Mouse (Mus musculus): ENCODE measurements around the gene 1700037H04Rik. TPM values are rescaled to one million over a fixed set of nuclear protein-coding genes. Genes with fewer than 3 reads are reported as not detected.

1700037H04Rik gene
- polyA plus RNA-seq, 1 experiment from 2014 or later: 61.6 TPM

- 68% methylated on average over 5 of the region's 5 CpGs for WGBS (ENCODE audit: insufficient replicate concordance)
- DNase-seq (no peak), ATAC-seq (no peak)
- H3K9ac ChIP-seq (replicated peaks): no peak overlapping the region
- peaks cover 27% of the 10 kb centered on the region for H3K4me1 ChIP-seq (ENCODE audit: insufficient read depth)
- TF ChIP-seq EP300 (IDR thresholded peaks at IDR 0.05; ENCODE audit: low read depth) (no peak), CTCF (IDR thresholded peaks at IDR 0.05; ENCODE audit: low read depth) (no peak)
- H3K9me3 ChIP-seq (ENCODE audit: low read length): no peaks in the 10 kb centered on the region
- H3K27ac ChIP-seq (ENCODE audit: low read depth): peak overlapping the region; percentile 12; the same call in 1 of the 2 replicates
- H3K4me2 ChIP-seq (ENCODE audit: low read depth, low read length): no peak overlapping the region
- no peak overlapping the region for H3K4me3 ChIP-seq (ENCODE audit: low read depth, low read length)
- H3K27me3 ChIP-seq (ENCODE audit: insufficient read depth, low read length): no peaks in the 10 kb centered on the region
- H3K36me3 ChIP-seq (replicated peaks; ENCODE audit: insufficient read depth, low read length): peaks cover 16% of the 10 kb centered on the region
Measured at GRCm38 (mm10) chr2:131140533-131140905, 19.4 kb downstream of the 1700037H04Rik start.

GRCm38 (mm10) chr2:131139886-131140532, 19.9 kb downstream of the 1700037H04Rik start:
- DNase-seq: peak; percentile 19
- ATAC-seq: no peak
- Histone ChIP-seq H3K36me3 (replicated peaks; ENCODE audit: insufficient read depth, low read length) (peaks cover 11% of the 10 kb centered on the region), H3K27me3 (ENCODE audit: insufficient read depth, low read length) (no peaks in the 10 kb centered on the region), H3K9ac (replicated peaks) (no peak overlapping the region), H3K27ac (ENCODE audit: low read depth) (peak overlapping the region; percentile 57), H3K4me1 (ENCODE audit: insufficient read depth) (peaks cover 33% of the 10 kb centered on the region), H3K4me3 (ENCODE audit: low read depth, low read length) (no peak overlapping the region), H3K4me2 (ENCODE audit: low read depth, low read length) (no peak overlapping the region), H3K9me3 (ENCODE audit: low read length) (no peaks in the 10 kb centered on the region)
- WGBS (ENCODE audit: insufficient replicate concordance): 63% methylated on average over 5 of the region's 5 CpGs
- no peak for TF ChIP-seq EP300 (IDR thresholded peaks at IDR 0.05; ENCODE audit: low read depth)

- TF ChIP-seq CTCF (IDR thresholded peaks at IDR 0.05; ENCODE audit: low read depth): no peak
- TF ChIP-seq EP300 (IDR thresholded peaks at IDR 0.05; ENCODE audit: low read depth): no peak
- Histone ChIP-seq H3K4me1 (ENCODE audit: insufficient read depth) (peaks cover 38% of the 10 kb centered on the region), H3K27ac (ENCODE audit: low read depth) (0 out of 2 replicates have a peak overlapping the region, but pooled peaks have one; percentile 57), H3K9me3 (ENCODE audit: low read length) (no peaks in the 10 kb centered on the region), H3K9ac (replicated peaks) (no peak overlapping the region), H3K4me3 (ENCODE audit: low read depth, low read length) (no peak overlapping the region), H3K27me3 (ENCODE audit: insufficient read depth, low read length) (no peaks in the 10 kb centered on the region), H3K36me3 (replicated peaks; ENCODE audit: insufficient read depth, low read length) (peaks cover 5% of the 10 kb centered on the region; the same call in 1 of the 2 replicates), H3K4me2 (ENCODE audit: low read depth, low read length) (no peak overlapping the region)
- WGBS (ENCODE audit: insufficient replicate concordance): 86% methylated on average over 5 of the region's 5 CpGs
- ATAC-seq (no peak), DNase-seq (no peak)
Measured at GRCm38 (mm10) chr2:131139287-131139686, 20.6 kb downstream of the 1700037H04Rik start.

- ATAC-seq (no peak), DNase-seq (no peak)
- WGBS (ENCODE audit: insufficient replicate concordance): 94% methylated on average over 7 of the region's 7 CpGs
- TF ChIP-seq CTCF (IDR thresholded peaks at IDR 0.05; ENCODE audit: low read depth) (no peak), EP300 (IDR thresholded peaks at IDR 0.05; ENCODE audit: low read depth) (no peak)
- H3K9ac ChIP-seq (replicated peaks): no peak overlapping the region
- no peak overlapping the region for H3K4me2 ChIP-seq (ENCODE audit: low read depth, low read length)
- no peaks in the 10 kb centered on the region for H3K27me3 ChIP-seq (ENCODE audit: insufficient read depth, low read length)
- H3K9me3 ChIP-seq (ENCODE audit: low read length): no peaks in the 10 kb centered on the region
- H3K4me1 ChIP-seq (ENCODE audit: insufficient read depth): peaks cover 38% of the 10 kb centered on the region
- H3K36me3 ChIP-seq (replicated peaks; ENCODE audit: insufficient read depth, low read length): peaks cover 4% of the 10 kb centered on the region; the same call in 1 of the 2 replicates
- H3K27ac ChIP-seq (ENCODE audit: low read depth): no peak overlapping the region
- no peak overlapping the region for H3K4me3 ChIP-seq (ENCODE audit: low read depth, low read length)
Measured at GRCm38 (mm10) chr2:131138760-131139159, 21.1 kb downstream of the 1700037H04Rik start.

DNA sequence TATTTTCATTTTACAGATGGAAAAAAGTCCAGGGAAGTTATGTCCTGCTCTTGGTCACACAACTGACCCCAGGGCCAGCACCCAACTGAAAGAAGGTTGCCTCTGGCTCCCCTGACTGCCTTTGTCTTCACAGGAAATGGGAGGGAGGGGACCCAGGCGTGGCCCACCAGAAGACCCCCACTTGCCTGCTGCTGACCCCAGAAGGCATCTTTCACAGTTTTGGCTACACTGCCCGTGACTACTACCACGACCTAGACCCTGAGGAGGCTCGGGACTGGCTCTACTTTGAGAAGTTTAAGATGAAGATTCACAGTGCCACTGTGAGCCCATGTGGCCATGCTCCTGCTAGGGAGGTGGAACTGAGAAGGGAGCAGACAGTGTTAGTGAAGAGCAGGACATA, 21.6 kb downstream of the 1700037H04Rik start:
- H3K4me1 ChIP-seq (ENCODE audit: insufficient read depth): peaks cover 38% of the 10 kb centered on the region

DNA sequence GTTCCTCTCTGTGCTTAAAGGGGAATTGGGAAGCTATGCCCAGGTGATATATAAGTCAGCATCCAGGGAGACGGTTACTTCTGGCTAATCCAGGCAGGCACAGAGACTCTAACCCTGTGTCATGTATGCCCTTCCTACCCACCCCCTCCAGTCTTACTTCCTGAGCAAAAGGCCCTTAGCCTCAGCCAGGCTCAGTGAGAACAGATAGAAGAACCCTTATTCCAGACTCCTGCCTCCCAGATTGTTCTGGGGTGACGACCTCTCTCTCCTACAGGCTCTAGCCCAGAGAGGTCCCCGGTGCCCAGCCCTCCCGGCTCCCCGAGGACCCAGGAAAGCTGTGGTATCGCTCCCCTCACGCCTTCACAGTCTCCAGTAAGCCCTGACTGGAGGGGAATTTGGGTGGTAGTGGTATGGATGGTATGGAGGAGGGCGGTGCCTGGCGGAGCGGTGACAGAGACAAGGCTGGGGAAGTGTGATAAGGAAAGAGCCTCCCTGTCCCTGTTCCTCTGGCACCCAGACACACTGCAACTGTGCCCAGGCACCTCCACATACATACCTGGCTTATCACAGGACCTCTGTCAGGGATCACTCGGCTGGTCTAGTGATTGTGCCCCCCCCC, 24.3 kb downstream of the 1700037H04Rik start:
- Histone ChIP-seq H3K27me3 (ENCODE audit: insufficient read depth, low read length) (no peaks in the 10 kb centered on the region), H3K4me3 (ENCODE audit: low read depth, low read length) (no peak overlapping the region), H3K9ac (replicated peaks) (peak overlapping the region; percentile 68), H3K27ac (ENCODE audit: low read depth) (peak overlapping the region; percentile 95), H3K36me3 (replicated peaks; ENCODE audit: insufficient read depth, low read length) (no peaks in the 10 kb centered on the region), H3K4me1 (ENCODE audit: insufficient read depth) (peaks cover 31% of the 10 kb centered on the region), H3K4me2 (ENCODE audit: low read depth, low read length) (peak overlapping the region; percentile 55), H3K9me3 (ENCODE audit: low read length) (no peaks in the 10 kb centered on the region)
- TF ChIP-seq CTCF (IDR thresholded peaks at IDR 0.05; ENCODE audit: low read depth) (no peak), EP300 (IDR thresholded peaks at IDR 0.05; ENCODE audit: low read depth) (peak; percentile 85)
- DNase-seq: peak; percentile 77
- 28% methylated on average over 11 of the region's 11 CpGs for WGBS (ENCODE audit: insufficient replicate concordance)
- peak; percentile 99 for ATAC-seq

More for the DNA sequence above, 21.6 kb downstream of the 1700037H04Rik start:
- H3K4me3 ChIP-seq (ENCODE audit: low read depth, low read length): no peak overlapping the region
- DNase-seq (no peak), ATAC-seq (no peak)
- 70% methylated on average over 4 of the region's 4 CpGs for WGBS (ENCODE audit: insufficient replicate concordance)
- no peaks in the 10 kb centered on the region for H3K9me3 ChIP-seq (ENCODE audit: low read length)
- H3K9ac ChIP-seq (replicated peaks): no peak overlapping the region
- H3K27me3 ChIP-seq (ENCODE audit: insufficient read depth, low read length): no peaks in the 10 kb centered on the region
- no peak overlapping the region for H3K27ac ChIP-seq (ENCODE audit: low read depth)
- peaks cover 2% of the 10 kb centered on the region; the same call in 1 of the 2 replicates for H3K36me3 ChIP-seq (replicated peaks; ENCODE audit: insufficient read depth, low read length)
- H3K4me2 ChIP-seq (ENCODE audit: low read depth, low read length): no peak overlapping the region
- TF ChIP-seq EP300 (IDR thresholded peaks at IDR 0.05; ENCODE audit: low read depth): no peak
- TF ChIP-seq CTCF (IDR thresholded peaks at IDR 0.05; ENCODE audit: low read depth): no peak

All from liver, postnatal 0 days (tissue).